Mouse (Mus musculus): ENCODE results near the gene Kmt2d. TPM values are rescaled to one million over a fixed set of nuclear protein-coding genes. Genes with fewer than 3 reads are reported as not detected.

The Kmt2d gene
- polyA plus RNA-seq, 1 experiment, result 20.8 TPM

- H3K36me3 ChIP-seq (ENCODE audit: control insufficient read depth, insufficient read depth, low read length), result peaks cover 11% of the 10 kb centered on the region
- H3K4me3 ChIP-seq (ENCODE audit: insufficient read depth, low read depth, low read length), result no peak overlapping the region
- no peaks in the 10 kb centered on the region for H3K27me3 ChIP-seq (replicated peaks; ENCODE audit: control insufficient read depth, insufficient read depth, low read length)
- no peaks in the 10 kb centered on the region for H3K4me1 ChIP-seq (ENCODE audit: control insufficient read depth, insufficient read depth, low read length)
- no peak overlapping the region for H3K27ac ChIP-seq (ENCODE audit: insufficient read depth, low read depth, low read length)
- TF ChIP-seq CTCF (conservative IDR thresholded peaks at IDR 0.05; ENCODE audit: insufficient read depth, insufficient read length, low read depth, low read length), result no peak
- no peak for TF ChIP-seq POLR2A (IDR thresholded peaks at IDR 0.05; ENCODE audit: low read depth, low read length)
- no peak for DNase-seq
- WGBS, result 92% methylated on average over 28 of the region's 28 CpGs
Measured at GRCm38 (mm10) chr15:98853161-98853937, 17.7 kb downstream of the Kmt2d start.

GRCm38 (mm10) chr15:98852733-98853132 is 18.3 kb downstream of the Kmt2d start:
- WGBS, result 83% methylated on average over 9 of the region's 9 CpGs
- Histone ChIP-seq H3K27ac (ENCODE audit: insufficient read depth, low read depth, low read length) (no peak overlapping the region), H3K4me3 (ENCODE audit: insufficient read depth, low read depth, low read length) (no peak overlapping the region), H3K4me1 (ENCODE audit: control insufficient read depth, insufficient read depth, low read length) (no peaks in the 10 kb centered on the region), H3K27me3 (replicated peaks; ENCODE audit: control insufficient read depth, insufficient read depth, low read length) (no peaks in the 10 kb centered on the region), H3K36me3 (ENCODE audit: control insufficient read depth, insufficient read depth, low read length) (peaks cover 11% of the 10 kb centered on the region)
- TF ChIP-seq POLR2A (IDR thresholded peaks at IDR 0.05; ENCODE audit: low read depth, low read length) (no peak), CTCF (conservative IDR thresholded peaks at IDR 0.05; ENCODE audit: insufficient read depth, insufficient read length, low read depth, low read length) (no peak)
- no peak for DNase-seq

- Histone ChIP-seq H3K36me3 (ENCODE audit: control insufficient read depth, insufficient read depth, low read length) (peaks cover 9% of the 10 kb centered on the region), H3K4me3 (ENCODE audit: insufficient read depth, low read depth, low read length) (no peak overlapping the region), H3K27ac (ENCODE audit: insufficient read depth, low read depth, low read length) (no peak overlapping the region), H3K4me1 (ENCODE audit: control insufficient read depth, insufficient read depth, low read length) (no peaks in the 10 kb centered on the region), H3K27me3 (replicated peaks; ENCODE audit: control insufficient read depth, insufficient read depth, low read length) (no peaks in the 10 kb centered on the region)
- no peak for TF ChIP-seq POLR2A (IDR thresholded peaks at IDR 0.05; ENCODE audit: low read depth, low read length)
- no peak for TF ChIP-seq CTCF (conservative IDR thresholded peaks at IDR 0.05; ENCODE audit: insufficient read depth, insufficient read length, low read depth, low read length)
- WGBS, result 95% methylated on average over 9 of the region's 9 CpGs
- no peak for DNase-seq
Measured at GRCm38 (mm10) chr15:98852071-98852470, 18.9 kb downstream of the Kmt2d start.

DNA sequence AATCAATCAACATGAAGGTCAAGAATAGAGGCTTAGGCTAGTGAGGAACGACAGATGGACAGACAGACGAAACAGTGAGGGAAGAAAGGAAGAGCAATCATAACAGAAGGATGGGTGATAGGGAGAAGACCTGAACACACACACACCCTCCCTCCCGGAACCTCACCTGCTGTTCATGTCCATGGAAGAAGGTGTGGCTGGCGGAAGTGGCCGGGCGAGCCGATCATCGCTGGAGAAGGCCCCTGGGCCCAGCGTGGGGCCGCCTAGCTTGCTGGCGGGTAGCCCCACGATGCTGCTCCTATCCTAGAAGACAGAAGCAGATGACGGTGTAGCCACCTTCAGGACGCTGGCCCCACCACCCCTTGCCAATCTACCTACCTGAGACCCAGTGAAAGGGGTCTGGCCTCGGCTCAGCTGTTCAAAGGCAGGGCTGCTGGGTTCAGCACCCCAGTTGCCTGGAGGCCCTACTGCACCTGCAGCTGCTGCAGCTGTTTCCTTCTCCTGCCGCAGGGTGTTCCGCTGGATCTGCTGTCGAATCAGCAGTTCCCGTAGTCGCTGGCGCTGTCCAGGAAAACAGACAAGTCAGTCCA is 19.7 kb downstream of the Kmt2d start:
- no peak overlapping the region for H3K4me3 ChIP-seq (ENCODE audit: insufficient read depth, low read depth, low read length)
- no peaks in the 10 kb centered on the region for H3K27me3 ChIP-seq (replicated peaks; ENCODE audit: control insufficient read depth, insufficient read depth, low read length)
- no peak for DNase-seq
- peaks cover 9% of the 10 kb centered on the region for H3K36me3 ChIP-seq (ENCODE audit: control insufficient read depth, insufficient read depth, low read length)
- no peaks in the 10 kb centered on the region for H3K4me1 ChIP-seq (ENCODE audit: control insufficient read depth, insufficient read depth, low read length)
- H3K27ac ChIP-seq (ENCODE audit: insufficient read depth, low read depth, low read length), result no peak overlapping the region
- 88% methylated on average over 21 of the region's 21 CpGs for WGBS
- TF ChIP-seq CTCF (conservative IDR thresholded peaks at IDR 0.05; ENCODE audit: insufficient read depth, insufficient read length, low read depth, low read length), result no peak
- TF ChIP-seq POLR2A (IDR thresholded peaks at IDR 0.05; ENCODE audit: low read depth, low read length), result no peak

- Histone ChIP-seq H3K36me3 (ENCODE audit: control insufficient read depth, insufficient read depth, low read length) (peaks cover 9% of the 10 kb centered on the region), H3K4me1 (ENCODE audit: control insufficient read depth, insufficient read depth, low read length) (no peaks in the 10 kb centered on the region), H3K27ac (ENCODE audit: insufficient read depth, low read depth, low read length) (no peak overlapping the region), H3K4me3 (ENCODE audit: insufficient read depth, low read depth, low read length) (no peak overlapping the region), H3K27me3 (replicated peaks; ENCODE audit: control insufficient read depth, insufficient read depth, low read length) (no peaks in the 10 kb centered on the region)
- no peak for TF ChIP-seq CTCF (conservative IDR thresholded peaks at IDR 0.05; ENCODE audit: insufficient read depth, insufficient read length, low read depth, low read length)
- TF ChIP-seq POLR2A (IDR thresholded peaks at IDR 0.05; ENCODE audit: low read depth, low read length), result no peak
- DNase-seq, result no peak
- 79% methylated on average over 14 of the region's 14 CpGs for WGBS
Measured at GRCm38 (mm10) chr15:98850668-98851067, 20.3 kb downstream of the Kmt2d start.

- no peak for DNase-seq
Measured at GRCm38 (mm10) chr15:98849956-98850600, 20.9 kb downstream of the Kmt2d start.

GRCm38 (mm10) chr15:98849165-98849564 is 21.8 kb downstream of the Kmt2d start:
- Histone ChIP-seq H3K27ac (ENCODE audit: insufficient read depth, low read depth, low read length) (no peak overlapping the region), H3K4me1 (ENCODE audit: control insufficient read depth, insufficient read depth, low read length) (no peaks in the 10 kb centered on the region), H3K36me3 (ENCODE audit: control insufficient read depth, insufficient read depth, low read length) (peaks cover 12% of the 10 kb centered on the region), H3K4me3 (ENCODE audit: insufficient read depth, low read depth, low read length) (no peak overlapping the region), H3K27me3 (replicated peaks; ENCODE audit: control insufficient read depth, insufficient read depth, low read length) (no peaks in the 10 kb centered on the region)
- no peak for TF ChIP-seq POLR2A (IDR thresholded peaks at IDR 0.05; ENCODE audit: low read depth, low read length)
- no peak for TF ChIP-seq CTCF (conservative IDR thresholded peaks at IDR 0.05; ENCODE audit: insufficient read depth, insufficient read length, low read depth, low read length)
- DNase-seq, result no peak
- 91% methylated on average over 11 of the region's 11 CpGs for WGBS

More at GRCm38 (mm10) chr15:98849956-98850600, 20.9 kb downstream of the Kmt2d start:
- Histone ChIP-seq H3K27me3 (replicated peaks; ENCODE audit: control insufficient read depth, insufficient read depth, low read length) (no peaks in the 10 kb centered on the region), H3K4me3 (ENCODE audit: insufficient read depth, low read depth, low read length) (no peak overlapping the region), H3K36me3 (ENCODE audit: control insufficient read depth, insufficient read depth, low read length) (peaks cover 9% of the 10 kb centered on the region), H3K27ac (ENCODE audit: insufficient read depth, low read depth, low read length) (no peak overlapping the region), H3K4me1 (ENCODE audit: control insufficient read depth, insufficient read depth, low read length) (no peaks in the 10 kb centered on the region)
- WGBS, result 85% methylated on average over 16 of the region's 16 CpGs
- TF ChIP-seq CTCF (conservative IDR thresholded peaks at IDR 0.05; ENCODE audit: insufficient read depth, insufficient read length, low read depth, low read length), result no peak
- no peak for TF ChIP-seq POLR2A (IDR thresholded peaks at IDR 0.05; ENCODE audit: low read depth, low read length)

Data from kidney, adult 2 months (tissue).